In the genomic region with DNA sequence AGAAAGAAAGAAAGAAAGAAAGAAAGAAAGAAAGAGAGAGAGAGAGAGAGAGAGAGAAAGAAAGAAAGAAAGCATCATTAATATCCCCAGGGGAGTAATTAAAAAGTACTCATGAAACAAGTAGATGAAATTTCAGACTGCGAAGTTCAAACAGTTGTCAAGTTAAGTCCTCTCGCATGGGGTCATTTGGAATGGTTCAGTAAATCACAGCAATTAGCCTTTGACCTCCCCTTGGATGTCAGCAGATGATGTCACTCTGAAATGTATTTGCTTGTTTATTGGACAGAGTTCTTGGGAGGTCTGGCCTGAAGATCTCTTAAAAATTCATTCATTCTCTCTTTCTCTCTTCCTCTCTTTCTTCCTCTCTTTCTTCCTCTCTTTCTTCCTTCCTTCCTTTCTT, we compare ENCODE assay signal across 17 mouse cellular contexts. TPM values are rescaled to one million over a fixed set of nuclear protein-coding genes. Genes with fewer than 3 reads are reported as not detected.
DNase-seq lines count a peak whose midpoint lies in the region; ATAC-seq and TF ChIP-seq lines count a peak whose summit lies in the region.
"Had no signal": no experiment of that assay in that cellular context is flagged by ENCODE, and none has a peak within 500 bp of the region (broad histone marks: within the 10 kb centered on the region; RNA-seq: fewer than 3 reads in every experiment).

No protein-coding gene starts in this region.

- H3K36me3 ChIP-seq in hindbrain, postnatal 0 days (ENCODE audit: insufficient read depth, low read length), result no peaks in the 10 kb centered on the region
- H3K36me3 ChIP-seq in hindbrain, embryonic 13.5 days, result no peaks in the 10 kb centered on the region
- no peaks in the 10 kb centered on the region for H3K36me3 ChIP-seq in limb, embryonic 14.5 days (ENCODE audit: control insufficient read depth, insufficient read depth, low read length)
- H3K36me3 ChIP-seq: limb, embryonic 12.5 days; lung, embryonic 15.5 days had no signal

- H3K4me2 ChIP-seq in hindbrain, postnatal 0 days (ENCODE audit: low read depth, low read length), result 0 out of 2 replicates have a peak overlapping the region, but pooled peaks have one; percentile 98
- H3K4me2 ChIP-seq in hindbrain, embryonic 13.5 days, result no peak overlapping the region
- peak overlapping the region; percentile 96; the same call in 1 of the 2 replicates for H3K4me2 ChIP-seq in limb, embryonic 14.5 days (replicated peaks; ENCODE audit: low read depth, low read length, severe bottlenecking)
- H3K4me2 ChIP-seq: lung, embryonic 15.5 days had no signal

- no peak for ATAC-seq in hindbrain, postnatal 0 days
- no peak for ATAC-seq in hindbrain, embryonic 13.5 days (ENCODE audit: low FRiP score)
- ATAC-seq in limb, embryonic 14.5 days (ENCODE audit: low FRiP score, low read depth), result no peak

- no peak for TF ChIP-seq POLR2A in limb, embryonic 14.5 days (IDR thresholded peaks at IDR 0.05; ENCODE audit: borderline replicate concordance, extremely low read depth, insufficient read depth, insufficient read length)

- peaks cover 21% of the 10 kb centered on the region for H3K4me1 ChIP-seq in hindbrain, postnatal 0 days (ENCODE audit: insufficient read depth, low read length)
- peaks cover 30% of the 10 kb centered on the region for H3K4me1 ChIP-seq in hindbrain, embryonic 13.5 days (replicated peaks)
- H3K4me1 ChIP-seq in limb, embryonic 14.5 days (ENCODE audit: control insufficient read depth, insufficient read depth, low read length), result peaks cover 36% of the 10 kb centered on the region

- no peaks in the 10 kb centered on the region for H3K27me3 ChIP-seq in hindbrain, postnatal 0 days (ENCODE audit: insufficient read depth, low read length)
- H3K27me3 ChIP-seq in hindbrain, embryonic 13.5 days, result peaks cover 32% of the 10 kb centered on the region
- peaks cover 4% of the 10 kb centered on the region; the same call in 1 of the 2 replicates for H3K27me3 ChIP-seq in limb, embryonic 14.5 days (ENCODE audit: control insufficient read depth, insufficient read depth, low read length)
- H3K27me3 ChIP-seq: lung, embryonic 15.5 days had no signal

- 51% methylated on average over 2 of the region's 2 CpGs for WGBS in hindbrain, postnatal 0 days
- WGBS in hindbrain, embryonic 13.5 days, result 46% methylated on average over 2 of the region's 2 CpGs
- 32% methylated on average over 2 of the region's 2 CpGs for WGBS in limb, embryonic 14.5 days

- no peak overlapping the region for H3K4me3 ChIP-seq in hindbrain, postnatal 0 days (ENCODE audit: low read length)
- no peak overlapping the region for H3K4me3 ChIP-seq in hindbrain, embryonic 13.5 days
- H3K4me3 ChIP-seq in limb, embryonic 14.5 days (replicated peaks; ENCODE audit: low read length), result no peak overlapping the region
- H3K4me3 ChIP-seq: limb, embryonic 12.5 days had no signal

- TF ChIP-seq CTCF in hindbrain, postnatal 0 days (IDR thresholded peaks at IDR 0.05; ENCODE audit: low read depth), result no peak

- no peak for DNase-seq in hindbrain, postnatal 0 days (ENCODE audit: low spot score)
- DNase-seq in embryo, embryonic 11 days, result peak; percentile 69
- DNase-seq in kidney, adult 9 months, result peak; percentile 77
- DNase-seq in limb, embryonic 14.5 days (ENCODE audit: low spot score), result no peak
- DNase-seq in testis, postnatal 14 days (ENCODE audit: low spot score), result no peak
- DNase-seq in thymus, postnatal 36 days, result no peak
- no peak for DNase-seq in frontal cortex, postnatal 36 days (ENCODE audit: low spot score in 2 of 2)
- DNase-seq: cerebellum, adult 11-12 months; gastrocnemius, adult 2 months; heart, adult 18-20 months; heart, postnatal 10 days; right cerebral cortex, adult 18-20 months; spleen, adult 18-20 months had no signal

- H3K9me3 ChIP-seq in hindbrain, postnatal 0 days (ENCODE audit: low read length), result no peaks in the 10 kb centered on the region
- H3K9me3 ChIP-seq in hindbrain, embryonic 13.5 days, result no peaks in the 10 kb centered on the region
- no peaks in the 10 kb centered on the region for H3K9me3 ChIP-seq in limb, embryonic 14.5 days (ENCODE audit: control insufficient read depth, low read length)
- H3K9me3 ChIP-seq: limb, embryonic 12.5 days; lung, embryonic 15.5 days had no signal

- H3K9ac ChIP-seq in hindbrain, postnatal 0 days (replicated peaks; ENCODE audit: low read length), result no peak overlapping the region
- H3K9ac ChIP-seq in hindbrain, embryonic 13.5 days, result no peak overlapping the region
- H3K9ac ChIP-seq in limb, embryonic 14.5 days (ENCODE audit: low read depth, low read length, severe bottlenecking), result no peak overlapping the region
- H3K9ac ChIP-seq: limb, embryonic 12.5 days; lung, embryonic 15.5 days had no signal

- H3K27ac ChIP-seq in hindbrain, postnatal 0 days, result no peak overlapping the region
- H3K27ac ChIP-seq in hindbrain, embryonic 13.5 days, result no peak overlapping the region
- no peak overlapping the region for H3K27ac ChIP-seq in limb, embryonic 14.5 days (replicated peaks; ENCODE audit: low read depth, low read length)
- H3K27ac ChIP-seq: gastrocnemius, adult 2 months; limb, embryonic 12.5 days; lung, embryonic 15.5 days had no signal

RNA-seq across cellular contexts. Expression of gene Cd83, which starts 2.7 kb away (rescaled TPM):
- total RNA-seq in hindbrain, postnatal 0 days (2014; rRNA removed), result 43.7 and 45.4 TPM in 2 replicates
- 38.5 and 38.6 TPM in 2 replicates for polyA plus RNA-seq in hindbrain, postnatal 0 days (2015; fragmentation: Nextera tagmentation; extraction: Ambion mirVana)
- polyA plus RNA-seq in hindbrain, embryonic 13.5 days (2015; fragmentation: Nextera tagmentation; extraction: Ambion mirVana), result 17.4 and 18.1 TPM in 2 replicates
- 12.1 and 14.2 TPM in 2 replicates for polyA plus RNA-seq in limb, embryonic 14.5 days (2012; rRNA removed)
- 22.6 and 31.7 TPM in 2 replicates for polyA plus RNA-seq in limb, embryonic 14.5 days (2014; fragmentation: Nextera tagmentation; extraction: Ambion mirVana)
- total RNA-seq: MEL had no signal

Comparison
In these comparisons a context has a peak if more than half of its experiments do, and no peak if none do; other contexts are left out.
1. DNase-seq: peak in embryo, embryonic 11 days (single experiment) and kidney, adult 9 months (single experiment); none in hindbrain, postnatal 0 days (single experiment), limb, embryonic 14.5 days (single experiment), testis, postnatal 14 days (single experiment), thymus, postnatal 36 days (0 of 2) and frontal cortex, postnatal 36 days (0 of 2).